In genomic region chr6:113604432-113605223, GRCm38 (mm10) we compare ENCODE assay signal across 8 mouse cellular contexts. TPM values are rescaled to one million over a fixed set of nuclear protein-coding genes. Genes with fewer than 3 reads are reported as not detected.
DNase-seq lines count a peak whose midpoint lies in the region; ATAC-seq lines count a peak whose summit lies in the region.

Brk1 (plus strand) TSS chr6:113604772.

- peak; percentile 96 for ATAC-seq in hindbrain, embryonic 15.5 days (ENCODE audit: low FRiP score, low read depth)

- H3K27ac ChIP-seq in hindbrain, embryonic 15.5 days (replicated peaks) = peak within 1 kb of the TSS; percentile 85
- peak within 1 kb of the TSS; percentile 42; the same call in 1 of the 2 replicates for H3K27ac ChIP-seq in macrophage

- no peaks in the 10 kb centered on the region for H3K36me3 ChIP-seq in hindbrain, embryonic 15.5 days
- H3K36me3 ChIP-seq in macrophage (ENCODE audit: inconsistent target) = no peaks in the 10 kb centered on the region

- H3K4me2 ChIP-seq in hindbrain, embryonic 15.5 days = peak within 1 kb of the TSS; percentile 69

- H3K9ac ChIP-seq in hindbrain, embryonic 15.5 days = peak within 1 kb of the TSS; percentile 82

- H3K9me3 ChIP-seq in hindbrain, embryonic 15.5 days = no peaks in the 10 kb centered on the region

- H3K4me1 ChIP-seq in hindbrain, embryonic 15.5 days (replicated peaks) = peaks cover 26% of the 10 kb centered on the region

- 0% methylated on average over 62 of the region's 65 CpGs for WGBS in hindbrain, embryonic 15.5 days
- whole genome bisulfite sequencing in macrophage (ENCODE audit: missing documents) = 2% methylated on average over 65 of the region's 65 CpGs

- peak within 1 kb of the TSS; percentile 90 for H3K4me3 ChIP-seq in hindbrain, embryonic 15.5 days
- peak within 1 kb of the TSS; percentile 87 for H3K4me3 ChIP-seq in macrophage (ENCODE audit: inconsistent target)

- H3K27me3 ChIP-seq in hindbrain, embryonic 15.5 days = no peaks in the 10 kb centered on the region

- peaks cover 48% of the 10 kb centered on the region for H3K79me2 ChIP-seq in macrophage (ENCODE audit: inconsistent target)

- DNase-seq in R1 (ENCODE audit: low read depth, low spot score) = peak; percentile 94
- DNase-seq in cerebellum, postnatal 25 days = peak; percentile 94 to 97
- peak; percentile 88 to 92 for DNase-seq in frontal cortex, postnatal 36 days (ENCODE audit: low spot score in 2 of 2)
- peak; percentile 84 to 93 for DNase-seq in left cerebral cortex, adult 18-20 months (ENCODE audit: low spot score in 2 of 2)
- DNase-seq in right cerebral cortex, adult 18-20 months = peak; percentile 93
- DNase-seq in urinary bladder, postnatal 10 days (ENCODE audit: low spot score) = peak; percentile 54

RNA-seq across cellular contexts. Expression of gene Brk1, which starts in this region (rescaled TPM):
- polyA plus RNA-seq in hindbrain, embryonic 15.5 days (2015; fragmentation: Nextera tagmentation; extraction: Ambion mirVana) = 244 and 249 TPM in 2 replicates
- total RNA-seq in left cerebral cortex, adult 18-20 months (2021) = 100 to 1,000 TPM; 210 to 217 TPM
- 10 to 100 TPM; 15.4 to 54.4 (median 26.9) TPM for total RNA-seq in macrophage (2018; cell fraction: chromatin; rRNA removed)
- 100 to 1,000 TPM; 145 to 203 (median 173) TPM for total RNA-seq in macrophage (2018; cell fraction: cytosol; rRNA removed)
- total RNA-seq in macrophage (2018; cell fraction: nucleus; rRNA removed) = 10 to 100 TPM; 32.5 to 92.7 (median 63.3) TPM
- polyA plus RNA-seq in macrophage (2018) = 119 to 193 TPM (median 182 TPM) in 3 replicates

Comparison
In these comparisons a context has a peak if more than half of its experiments do, and no peak if none do; other contexts are left out.
1. Peak in every context shown above with its lines: DNase-seq, ATAC-seq, H3K4me3 ChIP-seq and H3K27ac ChIP-seq.